Mouse (Mus musculus) bone marrow, adult 2 months (tissue): ENCODE data around the gene Sf1.

Source experiments
- CTCF ChIP-seq: fragments of 200-500 bp; IDR thresholded peaks from 2 replicates; pipeline ENCODE4 v1.5.1; 2011; ENCODE audit warnings: low read length, control low read depth; ENCODE audit not compliant: control insufficient read depth, insufficient read depth
- POLR2A ChIP-seq: fragments of 200-500 bp; IDR thresholded peaks from 2 replicates; pipeline ENCODE4 v1.6.1; 2011; ENCODE audit warnings: low read depth, mild to moderate bottlenecking, control low read depth, low read length, borderline replicate concordance; ENCODE audit not compliant: control insufficient read depth

DNA sequence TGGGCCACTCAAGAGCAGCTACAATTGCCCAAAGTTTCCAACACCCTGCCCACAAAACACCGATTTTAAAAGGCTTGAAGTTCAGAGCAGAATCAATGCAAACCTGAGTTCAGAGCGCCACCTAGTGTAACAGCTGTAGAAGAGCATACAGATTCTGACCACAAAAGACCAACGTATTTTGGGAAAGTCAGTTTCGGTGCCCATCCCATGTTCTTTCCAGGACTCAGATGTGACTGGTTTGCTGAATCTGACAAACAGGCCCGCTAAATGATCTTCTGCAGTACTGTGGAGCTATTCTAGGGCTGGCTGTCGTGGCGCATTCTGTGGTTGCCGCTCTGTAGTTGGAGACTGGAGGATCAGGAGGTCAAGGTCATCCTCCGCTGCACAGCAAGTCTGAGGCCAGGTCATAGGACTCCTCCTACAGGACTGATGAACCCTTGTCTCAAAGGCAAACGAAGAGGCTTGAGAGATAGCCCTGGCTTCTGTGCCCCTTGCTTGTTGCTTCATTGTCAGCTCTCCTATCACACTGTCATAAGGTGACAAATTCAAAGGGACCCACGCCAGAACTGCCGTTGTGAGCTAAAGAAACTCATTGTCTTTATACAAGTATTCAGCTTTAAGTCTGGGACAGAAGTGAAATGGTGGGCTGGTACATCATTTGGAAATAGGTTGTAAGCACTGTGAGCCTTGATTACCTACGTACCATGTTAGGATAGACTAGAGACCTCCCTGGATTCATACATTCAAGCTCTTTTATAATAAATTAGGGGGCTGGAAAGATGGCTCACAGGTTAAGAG is 31.6 kb upstream of the Sf1 start:
- TF ChIP-seq POLR2A (no peak), CTCF (peak; percentile 37)
